Mouse (Mus musculus): ENCODE measurements around the gene Ccdc152.

Ccdc152 gene

GRCm38 (mm10) chr15:3303426-3303825 lies at the start of gene Ccdc152:
TSS of gene Ccdc152 (minus strand) at chr15:3303526.
- DNase-seq, result no peak

GRCm38 (mm10) chr15:3349306-3350064 lies 46.2 kb upstream of the Ccdc152 start:
- no peak for DNase-seq

DNA sequence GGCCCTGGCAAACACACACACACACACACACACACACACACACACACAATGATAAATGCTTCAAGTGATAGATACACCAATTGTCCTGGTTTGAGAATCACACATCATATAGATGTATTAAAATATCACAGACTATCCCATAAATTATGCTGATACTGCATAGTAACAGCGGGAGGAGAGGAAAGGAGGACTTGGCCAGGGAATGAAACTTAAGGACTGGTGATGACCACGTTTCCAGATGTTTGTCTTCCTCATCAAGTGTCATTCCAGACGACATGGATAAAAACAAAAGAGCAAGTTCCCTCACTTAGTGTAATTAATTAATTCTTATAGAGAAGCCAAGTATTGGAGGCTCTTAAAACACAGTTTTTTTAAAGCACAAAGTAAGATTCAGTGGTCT lies 43.4 kb upstream of the Ccdc152 start:
- DNase-seq, result no peak

DNA sequence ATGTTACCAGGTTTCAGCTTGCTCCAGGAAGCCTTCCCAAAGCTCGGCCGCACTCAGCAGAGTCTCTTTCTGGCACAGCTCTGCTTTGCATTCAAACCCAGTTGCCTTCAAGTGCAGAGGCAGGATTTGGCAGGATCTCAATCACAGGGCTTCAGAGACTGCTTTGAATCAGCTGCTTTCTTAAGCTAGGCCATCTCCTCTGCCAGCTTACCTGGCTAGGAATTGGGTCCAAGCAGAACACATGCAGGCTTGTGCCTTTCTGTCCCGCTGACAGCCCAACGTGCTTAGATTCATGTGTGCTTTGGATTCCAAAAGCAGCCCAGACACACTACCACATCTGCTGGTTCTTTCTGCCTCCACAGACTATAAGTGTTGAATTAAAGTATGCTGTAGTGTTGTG lies 41.2 kb upstream of the Ccdc152 start:
- DNase-seq, result no peak

- DNase-seq, result no peak
Measured at GRCm38 (mm10) chr15:3341806-3342582, 38.7 kb upstream of the Ccdc152 start.

DNA sequence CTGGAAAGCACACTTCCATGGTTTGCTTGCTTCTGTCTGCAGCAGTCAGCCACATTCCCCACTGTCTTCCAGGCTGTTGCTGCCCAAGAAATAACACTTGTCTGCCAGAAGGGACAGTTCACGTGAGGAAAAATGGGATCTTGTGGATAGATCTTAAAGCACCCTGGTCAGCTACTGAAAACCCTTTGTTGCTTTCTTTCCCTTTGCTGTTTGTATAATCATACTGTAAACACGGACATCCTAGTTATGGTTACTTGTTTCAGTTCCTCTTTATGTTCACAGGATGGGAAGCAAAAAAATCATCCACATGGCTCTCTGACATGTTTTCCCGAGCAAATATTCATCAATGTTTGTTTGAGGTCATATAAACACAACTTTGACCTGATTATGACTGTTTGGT lies 36.5 kb upstream of the Ccdc152 start:
- DNase-seq, result no peak

DNA sequence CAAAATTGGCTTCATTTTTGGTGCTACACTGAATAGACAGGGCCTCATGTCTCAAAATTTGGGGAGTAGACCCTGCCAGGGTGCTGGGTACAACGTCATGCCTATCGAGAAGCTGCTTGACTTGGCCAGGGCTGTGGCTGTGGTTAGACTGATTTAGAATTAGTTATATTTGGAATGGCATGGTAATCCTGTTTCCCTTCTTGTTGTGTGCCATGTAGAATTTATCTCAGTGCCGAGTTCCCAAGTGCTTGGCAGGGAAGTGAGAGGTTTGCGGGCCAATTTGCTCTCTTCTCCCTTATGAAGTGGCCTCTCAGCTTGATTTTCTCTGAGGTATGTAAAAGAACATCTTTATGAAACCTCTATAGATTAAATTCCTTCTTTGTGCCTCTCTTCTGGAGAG lies 29.2 kb upstream of the Ccdc152 start:
- no peak for DNase-seq

- DNase-seq, result no peak
Measured at GRCm38 (mm10) chr15:3331813-3332212, 28.5 kb upstream of the Ccdc152 start.

GRCm38 (mm10) chr15:3330291-3330690 lies 27.0 kb upstream of the Ccdc152 start:
- no peak for DNase-seq

- DNase-seq, result no peak
Measured at GRCm38 (mm10) chr15:3323041-3323440, 19.7 kb upstream of the Ccdc152 start.

DNA sequence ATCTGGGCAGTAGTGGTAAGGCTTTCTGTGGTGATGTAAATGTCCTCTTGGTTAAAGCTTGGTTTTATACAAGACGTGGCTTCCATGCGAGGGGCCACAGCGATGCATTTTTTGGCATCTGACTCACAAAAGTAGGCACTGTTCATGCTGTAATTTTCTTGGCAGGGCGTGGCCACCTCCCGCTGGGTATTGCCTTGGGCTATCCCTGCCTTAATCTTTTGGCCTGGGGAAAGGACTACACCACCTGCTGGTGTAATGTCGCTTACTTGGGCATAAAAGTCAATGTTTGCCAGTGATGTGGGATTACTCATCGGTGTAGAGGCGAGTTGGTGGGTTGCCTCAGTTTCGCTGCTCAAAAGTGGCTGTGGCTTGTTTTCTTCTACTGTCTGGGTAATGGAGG lies 16.6 kb upstream of the Ccdc152 start:
- no peak for DNase-seq

DNA sequence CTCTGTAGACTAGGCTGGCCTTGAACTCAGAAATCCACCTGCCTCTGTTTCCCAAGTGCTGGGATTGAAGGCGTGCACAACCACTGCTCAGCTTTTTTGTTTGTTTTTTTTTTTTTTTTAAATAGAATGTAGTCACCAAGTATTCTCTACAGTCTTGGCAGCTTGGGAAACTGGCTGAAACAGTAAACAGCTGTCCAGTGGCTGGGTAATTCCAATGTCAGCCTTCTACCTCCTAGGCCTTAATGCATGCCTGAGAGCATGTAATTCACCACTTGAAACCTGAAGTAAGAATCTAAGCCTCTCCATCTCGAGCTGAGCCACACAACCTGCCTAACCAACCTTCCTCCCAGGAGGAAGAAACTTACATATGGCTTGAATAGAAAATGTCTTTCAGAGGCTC lies 13.3 kb upstream of the Ccdc152 start:
- no peak for DNase-seq

DNA sequence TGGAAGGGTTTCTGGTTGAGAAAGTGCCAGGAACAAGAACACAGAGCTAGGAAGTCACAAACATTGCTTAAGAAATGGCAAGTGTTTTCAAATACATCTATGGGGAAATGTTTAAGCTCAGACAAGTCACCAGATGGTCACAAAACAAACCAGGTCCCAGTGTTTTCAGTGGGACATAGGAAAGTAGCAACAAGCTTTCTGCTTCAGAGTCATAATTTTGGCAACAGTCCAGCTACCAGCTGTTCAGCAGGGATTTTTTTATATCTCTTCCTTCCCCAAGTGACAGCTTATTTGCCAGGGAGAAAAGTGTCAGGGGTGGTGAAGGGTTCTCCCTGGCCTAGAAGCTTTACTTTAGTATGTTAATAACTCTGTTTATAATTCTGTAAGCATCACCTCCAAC lies 9.6 kb upstream of the Ccdc152 start:
- DNase-seq, result no peak

DNA sequence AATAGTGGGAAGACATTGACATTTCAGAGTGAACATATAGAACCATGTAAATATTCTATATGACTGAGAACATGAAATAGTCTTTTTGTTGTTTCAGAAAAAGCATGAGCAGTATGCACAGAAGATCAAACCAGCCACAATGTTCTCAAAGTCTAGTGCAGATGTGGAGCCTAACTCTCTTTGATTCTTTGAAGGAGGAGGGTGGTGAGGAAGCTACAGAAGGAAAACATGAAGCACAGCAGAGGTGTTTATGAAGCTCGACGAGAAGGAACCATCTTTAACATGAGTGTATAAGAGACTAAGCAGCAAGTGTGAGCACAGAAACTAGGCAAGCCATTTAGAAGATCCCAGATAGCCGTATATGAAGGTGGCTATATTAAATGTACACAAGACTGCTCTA lies 6.5 kb upstream of the Ccdc152 start:
- DNase-seq, result no peak

DNA sequence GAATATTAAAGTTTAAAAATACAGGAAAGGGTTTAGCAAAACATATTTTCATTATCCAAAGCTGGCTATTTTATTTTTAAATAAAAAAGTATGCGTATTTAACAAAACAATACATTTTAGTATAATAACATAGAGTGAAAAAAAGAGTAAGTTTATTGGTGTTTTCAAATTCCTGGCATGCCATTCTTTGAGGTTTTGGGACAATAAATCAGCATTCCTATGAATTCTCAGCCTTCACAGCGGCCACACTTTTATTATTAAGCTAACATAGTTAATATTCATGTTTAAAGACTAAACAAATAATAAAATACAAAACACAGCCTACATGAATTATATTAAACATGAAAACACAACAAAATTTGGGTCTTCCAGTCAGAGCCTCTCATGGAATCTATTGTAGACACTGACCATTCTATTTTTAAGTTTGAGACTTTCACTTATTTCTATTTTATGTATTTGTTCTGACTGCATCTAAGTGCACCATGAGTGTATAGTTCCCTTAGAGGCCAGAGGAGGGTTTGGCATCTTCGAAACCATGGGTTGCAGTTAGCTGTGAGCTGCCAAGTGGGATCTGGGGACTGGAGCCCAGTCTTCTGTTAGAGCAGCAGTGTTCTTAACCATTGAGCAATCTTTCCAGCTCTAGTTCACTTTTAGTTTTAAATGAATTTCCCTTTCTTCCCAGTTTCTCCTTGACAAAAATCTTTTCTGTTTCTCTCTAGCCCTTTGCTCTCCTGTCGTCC lies 2.8 kb downstream of the Ccdc152 start:
- DNase-seq, result no peak

DNA sequence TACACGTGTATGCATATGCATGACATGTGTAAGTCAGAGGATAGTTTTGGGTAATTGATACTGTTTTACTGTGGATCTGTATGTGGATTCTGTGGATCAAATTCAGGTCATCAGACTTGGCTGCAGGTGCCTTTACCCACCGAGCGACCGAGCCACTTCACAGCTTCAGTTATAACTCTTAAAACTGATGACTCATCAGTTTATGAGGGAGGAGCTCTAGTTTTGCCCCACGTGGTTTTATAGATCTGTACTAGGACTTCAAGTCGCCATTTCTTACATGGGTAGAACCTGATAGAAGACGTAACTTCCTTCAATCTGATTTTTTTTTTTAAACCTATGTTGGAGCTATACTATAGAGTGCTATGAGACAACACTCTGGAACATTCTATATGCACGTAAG lies 5.7 kb downstream of the Ccdc152 start:
- no peak for DNase-seq

GRCm38 (mm10) chr15:3295986-3296385 lies 7.3 kb downstream of the Ccdc152 start:
- peak; percentile 7 for DNase-seq

GRCm38 (mm10) chr15:3293477-3293876 lies 9.8 kb downstream of the Ccdc152 start:
- no peak for DNase-seq

DNA sequence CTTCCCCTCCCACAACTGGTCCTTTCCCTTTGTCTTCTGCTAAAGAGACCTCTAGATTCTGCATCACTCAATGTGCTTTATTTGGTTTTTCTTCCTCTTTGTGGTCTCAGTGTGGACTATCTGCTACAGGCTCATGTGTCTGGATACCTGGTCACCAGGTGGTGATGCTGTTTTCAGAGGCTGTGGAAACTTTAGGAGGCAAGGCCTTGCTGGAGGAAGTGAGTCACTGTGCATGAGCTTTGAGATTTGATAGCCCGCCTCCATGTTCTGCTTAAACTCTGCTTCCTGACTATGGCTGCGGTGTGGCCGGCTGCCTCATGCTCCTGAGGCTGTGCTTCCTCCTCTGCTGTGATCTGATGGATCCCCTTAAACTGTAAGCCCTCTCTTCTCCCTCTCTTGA lies 12.9 kb downstream of the Ccdc152 start:
- no peak for DNase-seq

DNA sequence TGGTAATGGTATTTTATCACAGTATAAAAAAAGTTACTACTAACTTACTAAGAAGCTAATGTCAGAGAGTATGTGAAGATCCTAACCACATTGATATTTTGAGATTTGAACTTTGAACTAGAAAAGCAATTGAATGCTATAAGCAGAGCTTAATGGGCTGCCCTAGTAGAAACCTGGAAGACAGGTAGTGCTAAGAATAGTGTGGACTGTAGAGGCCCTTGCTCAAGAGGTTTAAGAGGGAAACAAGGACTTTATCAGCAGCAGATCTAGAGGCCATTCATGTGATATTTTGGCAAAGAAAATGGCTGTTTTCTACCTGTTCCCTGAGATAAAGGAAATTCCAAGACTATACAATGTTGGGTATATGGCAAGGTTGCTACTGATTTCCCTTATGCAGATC lies 17.3 kb downstream of the Ccdc152 start:
- no peak for DNase-seq

DNA sequence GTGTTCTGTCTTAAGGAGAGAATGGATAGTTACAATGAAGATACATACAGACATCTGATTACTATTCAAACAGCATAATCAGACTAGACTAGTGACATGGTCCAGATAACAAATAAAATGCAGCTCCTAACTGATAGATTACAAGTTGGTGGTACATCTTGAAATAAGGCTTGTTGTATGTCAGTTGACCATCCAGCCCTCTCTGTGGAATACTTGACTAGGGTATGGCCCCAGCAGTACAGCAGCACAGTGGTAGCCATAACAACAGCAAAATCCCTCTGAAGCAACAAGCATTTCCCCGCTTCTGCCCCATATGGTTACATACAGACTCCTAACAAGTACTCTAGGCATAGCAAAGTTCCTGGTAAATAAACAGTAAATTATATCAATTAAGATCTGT lies 21.6 kb downstream of the Ccdc152 start:
- no peak for DNase-seq

DNA sequence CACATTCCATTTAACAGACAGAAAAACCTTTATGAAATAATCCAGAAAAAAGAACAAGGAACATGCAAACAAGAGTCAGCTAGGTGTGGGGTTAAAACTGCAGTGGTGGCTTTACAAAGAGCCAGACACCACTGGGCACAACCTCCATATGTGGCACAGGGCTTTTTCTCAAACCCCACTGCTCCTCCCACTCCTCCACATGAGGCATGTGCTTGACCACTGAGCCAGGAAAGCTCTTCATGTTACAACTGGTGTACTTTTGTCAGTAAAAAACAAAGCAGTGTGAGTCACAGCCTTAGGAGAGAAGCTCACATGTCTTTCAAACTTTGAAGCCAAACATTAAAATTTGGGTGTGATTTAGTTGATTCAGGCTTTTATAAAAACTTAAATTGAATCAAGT lies 22.1 kb downstream of the Ccdc152 start:
- no peak for DNase-seq

- no peak for DNase-seq
Measured at GRCm38 (mm10) chr15:3279242-3279641, 24.1 kb downstream of the Ccdc152 start.

- no peak for DNase-seq
Measured at GRCm38 (mm10) chr15:3277391-3277790, 25.9 kb downstream of the Ccdc152 start.

Measured in embryo, embryonic 11 days (tissue).